Mouse (Mus musculus) erythroblast, embryonic 14.5 days (primary cell): ENCODE data around the gene Ndel1. TPM values are rescaled to one million over a fixed set of nuclear protein-coding genes. Genes with fewer than 3 reads are reported as not detected.

Experiments
- H3K27me3 ChIP-seq: 2 replicates; pipeline ENCODE4 v1.6.1; 2012; ENCODE audit warnings: inconsistent platforms; ENCODE audit not compliant: control insufficient read depth
- H3K36me3 ChIP-seq: 2 replicates; pipeline ENCODE4 v1.6.1; 2012; ENCODE audit warnings: mild to moderate bottlenecking, inconsistent platforms; ENCODE audit not compliant: control insufficient read depth
- H3K4me1 ChIP-seq: 2 replicates; pipeline ENCODE4 v1.6.1; 2012; ENCODE audit warnings: inconsistent platforms; ENCODE audit not compliant: control insufficient read depth
- H3K4me3 ChIP-seq: replicated peaks from 2 replicates; pipeline ENCODE3; 2012; ENCODE audit warnings: moderate library complexity, mild to moderate bottlenecking, inconsistent platforms
- H3K9me3 ChIP-seq: 2 replicates; pipeline ENCODE4 v1.6.1; 2012; ENCODE audit warnings: low read length, inconsistent platforms, mixed read lengths; ENCODE audit not compliant: control insufficient read depth
- GATA1 ChIP-seq: IDR thresholded peaks from 2 replicates; pipeline ENCODE4 v1.6.1; 2012; ENCODE audit warnings: low read length, inconsistent platforms, mixed read lengths
- TAL1 ChIP-seq: IDR thresholded peaks from 3 replicates; pipeline ENCODE4 v1.6.1; 2012; ENCODE audit warnings: low read length, inconsistent platforms, mixed read lengths
- polyA plus RNA-seq: library from polyadenylated mRNA; stranded (reverse); fragments of >175 nt; gene quantifications from 2 replicates; pipeline ENCODE4 v1.2.3, GENCODE M21; 2012

Ndel1 gene
- polyA plus RNA-seq, 1 experiment = 6.6 TPM

- H3K27me3 ChIP-seq = no peaks in the 10 kb centered on the region
- no peaks in the 10 kb centered on the region for H3K9me3 ChIP-seq
- no peaks in the 10 kb centered on the region for H3K36me3 ChIP-seq
- H3K4me1 ChIP-seq = peaks cover 46% of the 10 kb centered on the region
- no peak overlapping the region for H3K4me3 ChIP-seq
- TF ChIP-seq GATA1 (no peak), TAL1 (no peak)
These were observed 12.2 kb upstream of the Ndel1 start for GRCm38 (mm10) chr11:68883843-68884242.

- H3K27me3 ChIP-seq = no peaks in the 10 kb centered on the region
- no peaks in the 10 kb centered on the region for H3K36me3 ChIP-seq
- no peak for TF ChIP-seq TAL1
- no peak for TF ChIP-seq GATA1
- peaks cover 50% of the 10 kb centered on the region for H3K4me1 ChIP-seq
- no peak overlapping the region for H3K4me3 ChIP-seq
- H3K9me3 ChIP-seq = no peaks in the 10 kb centered on the region
These were observed 10.4 kb upstream of the Ndel1 start for GRCm38 (mm10) chr11:68882107-68882506.

GRCm38 (mm10) chr11:68878811-68879210, 7.2 kb upstream of the Ndel1 start:
- TF ChIP-seq TAL1 (no peak), GATA1 (no peak)
- H3K27me3 ChIP-seq = no peaks in the 10 kb centered on the region
- H3K4me1 ChIP-seq = peaks cover 35% of the 10 kb centered on the region
- H3K4me3 ChIP-seq = no peak overlapping the region
- H3K9me3 ChIP-seq = no peaks in the 10 kb centered on the region
- no peaks in the 10 kb centered on the region for H3K36me3 ChIP-seq

DNA sequence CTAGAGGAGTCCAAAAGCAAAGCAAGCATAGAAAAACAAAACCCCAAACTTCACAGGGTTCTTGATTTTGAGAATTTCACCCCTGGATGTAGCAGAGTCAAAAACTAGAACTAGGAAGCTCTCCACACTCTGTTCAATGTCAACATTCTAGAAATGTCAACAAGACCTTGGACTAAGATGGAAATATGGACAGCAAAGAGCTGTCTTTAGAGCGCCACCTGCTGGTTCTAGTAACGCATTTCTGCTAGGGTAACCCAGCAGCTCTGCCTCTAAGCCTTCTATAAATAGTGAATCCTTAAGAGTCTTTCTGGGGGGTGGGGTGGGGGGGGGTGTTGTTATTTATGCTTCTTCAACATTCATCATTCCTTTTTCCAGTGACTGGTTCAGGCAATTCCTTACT, 3.2 kb upstream of the Ndel1 start:
- Histone ChIP-seq H3K4me1 (peaks cover 15% of the 10 kb centered on the region), H3K9me3 (no peaks in the 10 kb centered on the region), H3K27me3 (peaks cover 2% of the 10 kb centered on the region; the same call in 1 of the 2 replicates), H3K36me3 (no peaks in the 10 kb centered on the region), H3K4me3 (no peak overlapping the region)
- TF ChIP-seq TAL1 = no peak
- no peak for TF ChIP-seq GATA1

- no peak overlapping the region for H3K4me3 ChIP-seq
- H3K9me3 ChIP-seq = no peaks in the 10 kb centered on the region
- no peaks in the 10 kb centered on the region; the same call in none of the 2 replicates for H3K4me1 ChIP-seq
- no peak for TF ChIP-seq TAL1
- H3K36me3 ChIP-seq = no peaks in the 10 kb centered on the region
- H3K27me3 ChIP-seq = peaks cover 6% of the 10 kb centered on the region
These were observed 381 bp downstream of the Ndel1 start for GRCm38 (mm10) chr11:68871277-68871676.

GRCm38 (mm10) chr11:68864544-68865189, 7.0 kb downstream of the Ndel1 start:
- H3K4me3 ChIP-seq = no peak overlapping the region
- no peaks in the 10 kb centered on the region for H3K9me3 ChIP-seq
- H3K27me3 ChIP-seq = peaks cover 33% of the 10 kb centered on the region
- peaks cover 3% of the 10 kb centered on the region for H3K4me1 ChIP-seq
- no peaks in the 10 kb centered on the region for H3K36me3 ChIP-seq
- TF ChIP-seq TAL1 = no peak

- TF ChIP-seq GATA1 = no peak
- TF ChIP-seq TAL1 = no peak
- Histone ChIP-seq H3K4me3 (no peak overlapping the region), H3K4me1 (peaks cover 3% of the 10 kb centered on the region), H3K27me3 (peaks cover 33% of the 10 kb centered on the region), H3K36me3 (no peaks in the 10 kb centered on the region), H3K9me3 (no peaks in the 10 kb centered on the region)
These were observed 8.0 kb downstream of the Ndel1 start for GRCm38 (mm10) chr11:68863631-68864091.

- no peak for TF ChIP-seq GATA1
- TF ChIP-seq TAL1 = no peak
- peaks cover 3% of the 10 kb centered on the region for H3K4me1 ChIP-seq
- H3K36me3 ChIP-seq = no peaks in the 10 kb centered on the region
- H3K4me3 ChIP-seq = no peak overlapping the region
- peaks cover 33% of the 10 kb centered on the region for H3K27me3 ChIP-seq
- H3K9me3 ChIP-seq = no peaks in the 10 kb centered on the region
These were observed 9.4 kb downstream of the Ndel1 start for GRCm38 (mm10) chr11:68862260-68862659.

DNA sequence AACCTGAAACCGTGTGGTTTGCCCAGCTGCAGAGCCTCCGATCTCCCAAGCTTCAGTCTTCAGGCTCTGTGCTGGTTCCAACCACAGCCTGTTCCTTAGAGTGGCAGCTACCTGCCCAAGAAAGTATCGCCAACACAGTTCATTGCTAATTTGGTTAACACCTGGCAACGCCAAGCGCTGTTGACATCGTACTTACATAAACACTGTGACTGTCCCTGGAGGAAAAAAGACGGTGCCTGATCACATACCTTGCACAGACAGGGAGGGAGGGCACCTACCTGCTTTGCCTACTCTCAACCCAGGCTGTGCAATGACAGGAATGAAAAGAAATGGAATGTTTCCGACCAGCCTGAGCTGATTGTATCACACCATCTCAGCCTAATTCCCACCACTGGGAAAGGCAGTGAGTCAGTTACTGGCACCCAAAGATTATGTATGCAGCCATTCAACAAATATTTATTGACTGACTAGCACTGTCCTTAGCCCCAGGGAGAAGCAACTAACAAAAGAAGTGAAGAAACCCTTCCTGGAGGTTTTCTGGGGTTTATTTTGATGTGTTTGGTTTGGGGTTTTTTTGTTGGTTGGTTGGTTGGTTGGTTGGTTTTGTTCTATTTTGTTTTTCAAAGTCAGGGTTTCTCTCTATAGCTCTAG, 11.6 kb downstream of the Ndel1 start:
- no peaks in the 10 kb centered on the region for H3K9me3 ChIP-seq
- TF ChIP-seq TAL1 = no peak
- TF ChIP-seq GATA1 = no peak
- H3K27me3 ChIP-seq = peaks cover 19% of the 10 kb centered on the region
- H3K36me3 ChIP-seq = no peaks in the 10 kb centered on the region
- no peak overlapping the region for H3K4me3 ChIP-seq
- H3K4me1 ChIP-seq = peaks cover 21% of the 10 kb centered on the region
